Mouse (Mus musculus) testis, postnatal 10 days (tissue): Measurements from ENCODE around the gene Cct5.

Source experiments
- DNase-seq: peaks from one replicate; pipeline ENCODE4 v3.0.0; 2021; ENCODE audit warnings: low spot score

Cct5 gene

DNA sequence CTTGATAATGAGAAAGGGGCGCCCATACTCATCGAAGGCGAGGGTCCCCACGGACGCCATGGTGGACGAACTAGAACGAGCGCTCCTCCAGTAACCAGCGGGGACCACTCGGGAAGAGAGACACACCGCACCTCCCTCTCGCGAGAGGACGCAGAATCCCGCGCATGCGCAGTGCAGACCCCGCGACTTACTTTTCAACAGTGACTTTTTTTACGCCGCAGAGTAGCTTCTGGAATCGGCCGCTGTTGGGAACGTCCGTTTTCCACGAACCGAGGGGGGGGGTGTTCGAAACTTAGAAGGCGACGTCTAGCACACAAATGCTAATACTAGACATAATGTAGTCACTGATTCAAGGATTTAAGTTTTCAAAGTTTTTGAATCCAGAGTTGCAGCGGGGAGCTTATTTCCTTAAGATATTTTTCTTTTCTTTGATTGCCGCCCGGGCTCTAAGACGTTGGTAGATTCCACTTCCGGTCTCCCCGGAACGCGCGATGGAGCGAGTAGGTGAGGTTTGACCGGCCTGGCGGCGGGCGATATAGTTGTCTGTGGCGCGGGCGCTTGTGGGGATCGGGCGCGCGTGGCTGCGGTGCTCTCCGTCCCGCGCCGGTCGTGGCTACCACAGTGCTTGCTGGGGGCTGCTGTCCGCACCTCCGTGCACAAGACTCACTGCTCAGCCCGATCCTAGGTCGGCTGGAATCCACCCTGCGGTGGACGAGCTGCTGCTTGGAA is at the start of gene Cct5, which contains the start of gene Fam173b:
TSS of gene Cct5 (minus strand) at position 159 of the 729 bp plus-strand sequence.
TSS of gene Fam173b (plus strand) at position 207 of the 729 bp plus-strand sequence.
- peak; percentile 98 for DNase-seq

- DNase-seq, result no peak
Observed at GRCm38 (mm10) chr15:31650821-31651220, 49.2 kb upstream of the Cct5 start.

DNA sequence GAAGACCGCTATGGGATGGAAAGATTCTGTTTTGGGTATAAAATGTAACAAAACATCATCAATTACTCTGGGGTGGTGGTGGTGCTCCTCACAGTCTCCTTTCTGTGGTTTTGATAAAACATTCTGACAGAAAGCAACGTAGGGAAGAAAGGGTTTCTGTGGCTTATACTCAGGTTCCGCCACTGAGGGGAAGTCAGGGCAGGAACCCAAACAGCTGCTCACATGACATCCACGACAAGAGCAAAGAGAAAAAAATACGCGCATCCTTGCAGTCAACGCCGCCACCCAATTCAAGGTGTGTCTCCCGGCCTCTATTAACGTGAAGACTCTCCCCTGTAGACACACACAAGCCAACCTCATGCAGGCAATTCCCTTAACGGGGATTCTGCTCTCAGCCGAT is 48.1 kb upstream of the Cct5 start:
- DNase-seq, result no peak

- DNase-seq, result no peak
Observed at GRCm38 (mm10) chr15:31647851-31648569, 46.4 kb upstream of the Cct5 start.

- no peak for DNase-seq
Observed at GRCm38 (mm10) chr15:31647225-31647624, 45.6 kb upstream of the Cct5 start.

GRCm38 (mm10) chr15:31636091-31636595 is 34.5 kb upstream of the Cct5 start:
- no peak for DNase-seq

DNA sequence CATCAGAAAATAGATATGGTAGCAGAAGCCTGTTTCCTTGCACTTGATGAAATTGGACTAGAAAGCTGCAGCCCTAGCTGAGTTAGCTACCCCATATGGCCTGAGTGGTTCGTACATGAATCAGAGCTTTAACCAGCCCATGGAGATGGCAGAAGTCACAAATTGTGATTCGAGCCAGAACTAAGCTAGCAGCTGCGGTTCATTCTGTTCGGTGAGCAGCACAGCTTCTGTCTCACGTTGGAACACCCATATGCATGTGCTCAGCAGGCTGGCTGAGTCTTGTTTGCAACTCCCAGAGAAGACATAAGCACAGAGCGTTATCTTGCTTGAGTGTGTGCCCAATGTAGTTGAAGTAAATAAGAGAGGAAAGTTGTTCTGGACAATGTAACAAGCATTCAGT is 33.0 kb upstream of the Cct5 start:
- DNase-seq, result no peak

GRCm38 (mm10) chr15:31632478-31632877 is 30.9 kb upstream of the Cct5 start:
- DNase-seq, result no peak

DNA sequence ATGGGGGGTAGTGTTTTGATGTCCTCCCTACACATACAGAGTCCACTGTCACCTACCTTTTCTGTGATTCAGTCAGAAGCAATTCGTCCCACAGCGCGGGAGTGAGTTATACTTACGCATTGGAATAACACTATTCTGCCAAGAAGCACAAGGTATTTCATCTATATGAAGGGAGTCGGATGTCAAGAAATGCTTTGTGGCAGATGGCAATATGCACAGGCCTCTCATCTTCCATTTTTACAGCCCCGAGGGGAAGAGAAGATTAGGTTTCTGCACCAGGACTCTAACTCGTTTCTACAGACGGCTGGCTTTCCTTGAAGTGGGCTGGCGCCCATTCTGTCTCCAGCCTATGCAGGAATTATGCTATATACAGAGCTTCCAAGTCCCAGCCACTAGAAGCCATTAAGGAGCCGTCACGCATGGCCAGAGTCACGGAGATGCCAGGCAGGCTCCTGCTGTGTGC is 29.8 kb upstream of the Cct5 start:
- no peak for DNase-seq

GRCm38 (mm10) chr15:31629556-31629955 is 28.0 kb upstream of the Cct5 start:
- no peak for DNase-seq

GRCm38 (mm10) chr15:31628180-31628579 is 26.6 kb upstream of the Cct5 start:
- DNase-seq, result no peak

DNA sequence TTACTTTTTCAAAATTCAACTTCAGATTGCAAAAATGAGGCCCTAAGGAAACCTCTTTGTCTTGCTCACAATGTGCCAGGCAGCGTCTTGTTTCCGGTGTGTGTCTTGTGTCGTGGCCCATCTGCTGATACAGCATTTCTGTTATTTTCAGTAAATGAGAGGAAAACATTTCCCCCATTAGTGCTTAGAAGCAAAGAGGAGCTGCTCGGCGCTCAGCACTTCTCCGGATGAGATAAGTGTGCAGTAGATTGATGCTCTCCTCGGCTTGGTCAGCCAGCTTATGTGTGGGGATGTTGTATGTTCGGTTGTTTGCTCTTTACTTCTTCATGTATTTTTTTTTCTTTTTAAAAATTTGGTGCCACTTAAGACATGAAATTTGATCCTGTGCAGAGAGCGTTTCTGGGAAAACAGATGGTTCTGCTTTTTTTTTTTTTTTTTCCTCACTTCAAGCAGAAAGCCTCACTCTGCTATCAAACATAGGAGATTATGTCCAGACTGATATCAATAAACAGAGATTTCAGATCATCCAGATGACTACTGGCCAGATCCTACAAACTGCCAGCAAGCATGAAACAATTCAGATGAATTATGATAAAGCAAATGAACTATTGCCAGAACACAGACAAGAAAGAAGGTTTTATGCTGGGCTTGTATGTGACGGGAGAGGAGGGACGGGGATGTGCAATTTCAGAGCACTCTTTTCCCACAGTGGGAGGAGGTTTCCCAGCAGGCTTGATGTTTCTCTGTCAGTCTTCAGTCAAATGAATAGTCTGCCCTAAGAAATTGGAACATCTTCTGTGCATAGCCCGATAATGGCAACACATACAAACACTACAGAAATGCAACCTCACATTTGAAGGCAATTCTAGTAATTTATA is 25.9 kb upstream of the Cct5 start:
- DNase-seq, result no peak

DNA sequence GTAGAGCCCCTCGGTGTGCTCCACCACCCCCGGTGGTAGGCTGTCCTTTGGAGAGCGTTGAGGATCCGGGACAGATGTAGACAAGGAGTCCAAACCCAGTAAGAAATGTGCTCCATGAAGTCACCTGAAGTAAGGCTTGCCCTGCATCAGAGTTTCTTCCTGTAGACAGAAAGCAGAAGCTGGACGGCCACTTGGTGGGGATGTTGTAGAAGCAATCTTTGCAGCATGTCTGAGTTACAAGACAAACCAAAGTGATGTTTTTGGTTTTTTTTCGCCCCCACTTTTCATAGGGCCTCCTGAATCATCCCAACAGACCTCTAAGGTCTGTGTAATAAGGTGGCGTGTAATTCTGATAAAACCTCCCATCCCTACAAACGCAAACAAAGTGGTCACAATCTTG is 17.9 kb upstream of the Cct5 start:
- DNase-seq, result peak; percentile 48

DNA sequence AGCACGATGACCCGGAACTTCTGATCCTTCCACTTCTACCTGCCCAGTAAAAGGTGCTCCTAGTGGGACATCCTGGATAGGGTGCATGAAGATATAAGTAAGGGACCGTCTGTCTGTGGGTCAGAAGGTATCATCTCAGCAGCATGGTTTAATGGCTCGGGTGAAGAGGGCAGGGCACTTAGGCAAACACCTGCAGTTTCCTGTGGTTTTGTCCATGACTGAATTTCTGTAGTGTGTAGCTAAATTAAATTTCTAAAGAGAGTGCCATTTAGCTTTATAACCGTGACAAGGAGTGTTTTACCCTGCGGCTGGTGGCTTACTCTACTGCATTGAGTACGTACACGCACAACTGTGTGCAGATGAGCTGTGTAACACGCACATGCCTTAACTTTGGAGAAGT is 15.7 kb upstream of the Cct5 start:
- no peak for DNase-seq

- DNase-seq, result no peak
Observed at GRCm38 (mm10) chr15:31614666-31615065, 13.1 kb upstream of the Cct5 start.

DNA sequence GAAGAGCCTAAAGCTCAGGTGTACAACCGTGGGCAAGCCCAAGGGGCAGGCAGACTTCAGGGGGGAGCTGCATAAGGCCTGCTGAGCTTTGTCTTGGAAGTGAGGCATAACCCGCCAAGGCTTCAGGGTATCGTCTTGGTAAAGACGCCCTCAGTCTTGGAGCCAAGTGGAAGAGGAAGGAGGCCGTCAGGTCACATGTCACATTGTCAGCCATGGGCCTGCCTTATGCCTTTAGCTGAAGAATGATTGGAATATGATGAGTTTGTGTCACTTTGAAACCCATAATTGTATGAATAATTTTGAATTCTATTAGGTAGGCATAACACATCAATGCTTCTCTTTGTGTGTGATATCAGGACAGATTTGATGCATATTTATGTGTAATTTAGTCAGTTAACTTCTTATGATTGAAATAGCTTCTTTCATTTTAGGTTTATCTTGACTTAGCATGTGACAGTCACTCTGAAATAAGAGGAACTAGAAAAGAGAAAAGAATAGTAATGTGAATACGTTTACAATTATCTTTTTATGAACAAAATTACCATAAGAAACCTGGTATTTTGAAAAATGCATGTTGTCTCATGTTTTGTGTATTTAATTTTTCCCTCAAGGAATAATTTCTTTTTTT is 12.3 kb upstream of the Cct5 start:
- DNase-seq, result no peak

DNA sequence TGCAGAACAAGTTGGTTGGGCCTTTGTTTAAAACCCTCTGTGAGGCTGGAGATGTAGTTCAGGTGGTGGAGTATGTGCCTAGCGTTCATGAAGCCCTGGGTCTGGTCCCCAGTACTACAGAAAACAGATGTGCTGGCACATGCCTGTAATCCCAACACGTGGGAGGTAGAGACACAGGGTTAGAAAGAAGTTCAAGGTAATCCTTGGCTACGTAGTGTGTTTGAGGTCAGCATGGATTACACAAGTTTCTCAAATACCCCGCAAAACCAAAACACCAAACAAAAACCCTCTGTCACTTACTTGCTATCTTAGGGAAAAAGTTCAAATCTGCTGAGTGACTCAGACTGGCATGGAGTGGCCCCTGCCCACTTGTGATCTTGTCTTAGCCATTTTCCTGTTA is 10.4 kb upstream of the Cct5 start:
- DNase-seq, result no peak

DNA sequence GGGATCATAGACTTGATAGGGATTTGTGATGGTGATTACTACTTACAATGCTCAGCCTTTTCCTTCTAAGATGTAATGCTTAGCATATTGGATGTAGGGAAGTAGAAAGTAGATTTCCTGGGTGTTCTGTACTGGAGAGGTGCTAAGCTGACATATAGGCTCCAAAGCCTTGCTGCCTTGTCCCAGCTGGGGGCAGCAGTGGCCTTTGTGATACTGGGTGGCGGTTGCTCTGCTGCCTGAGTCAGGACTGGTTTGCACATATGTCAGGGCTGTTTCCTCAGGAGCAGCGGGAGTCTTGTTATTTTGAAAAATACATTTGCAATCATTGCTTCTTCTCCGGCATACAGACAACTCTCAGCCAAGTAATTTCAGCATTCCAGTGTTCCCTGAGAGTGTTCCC is 9.4 kb upstream of the Cct5 start:
- DNase-seq, result peak; percentile 67

DNA sequence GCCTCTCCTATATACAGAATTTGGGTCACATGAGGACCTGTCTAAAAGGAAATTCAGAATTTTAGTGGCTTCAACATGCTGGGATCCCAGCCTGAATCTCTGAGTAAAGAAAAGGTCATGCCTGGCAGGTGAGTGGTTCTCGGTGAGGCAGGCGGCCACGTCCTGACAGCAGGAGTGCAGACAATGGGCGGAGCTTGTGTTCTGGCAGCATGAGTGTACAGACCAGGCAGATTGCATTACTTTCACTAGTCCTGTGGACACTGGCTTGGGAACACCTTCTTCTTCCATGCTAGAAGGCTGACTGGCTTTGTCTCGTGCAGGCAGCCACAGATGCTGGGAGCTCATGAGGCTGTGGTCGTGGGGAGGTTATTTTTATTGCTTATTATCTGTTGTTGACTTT is 5.2 kb upstream of the Cct5 start:
- DNase-seq, result no peak

DNA sequence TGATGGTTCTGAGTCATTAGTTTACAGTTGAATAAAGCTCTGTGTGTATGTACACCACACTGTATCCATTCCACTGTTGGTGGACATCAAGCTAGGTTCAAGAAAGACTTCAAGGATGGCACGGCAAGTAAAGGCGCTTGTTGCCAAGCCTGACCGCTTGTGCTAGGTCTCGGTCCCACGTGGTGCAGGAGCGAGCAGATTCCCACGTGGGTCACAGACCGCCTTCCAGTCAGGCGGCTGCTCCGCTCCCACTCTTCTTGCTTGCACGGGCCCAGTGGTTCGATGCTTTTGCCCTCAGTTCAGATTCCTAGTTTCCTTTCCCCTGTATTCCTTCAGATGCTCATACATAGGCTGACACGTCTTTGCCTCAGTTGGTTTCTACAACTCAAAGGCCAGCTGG is 1.5 kb upstream of the Cct5 start:
- DNase-seq, result no peak

GRCm38 (mm10) chr15:31602426-31602825 is 822 bp upstream of the Cct5 start:
- DNase-seq, result peak; percentile 71

GRCm38 (mm10) chr15:31601279-31601645 is 342 bp downstream of the Cct5 start:
- DNase-seq, result no peak
